Mouse (Mus musculus) common myeloid progenitor, adult 5-6 weeks (primary cell): ENCODE data around the gene Mmgt2. TPM values are rescaled to one million over a fixed set of nuclear protein-coding genes. Genes with fewer than 3 reads are reported as not detected.
"Not testable (repeated sequence)": the region's sequence is repeated elsewhere in the genome, so short reads cannot be mapped to it uniquely, and the experiment has no call there.

ENCODE experiments used
- ATAC-seq: replicated peaks from 2 replicates; pipeline ENCODE4 v1.8.0; 2016; ENCODE audit warnings: low read depth, mild to moderate bottlenecking, moderate TSS enrichment, inconsistent platforms; ENCODE audit not compliant: poor library complexity, severe bottlenecking
- total RNA-seq: library from RNA; stranded (forward); fragments of 200-1000, 187-1606 nt; gene quantifications from 2 replicates; pipeline ENCODE4 v1.2.3, GENCODE M21; 2017

Mmgt2 gene
- total RNA-seq, 1 experiment from 2014 or later = 28.6 TPM

DNA sequence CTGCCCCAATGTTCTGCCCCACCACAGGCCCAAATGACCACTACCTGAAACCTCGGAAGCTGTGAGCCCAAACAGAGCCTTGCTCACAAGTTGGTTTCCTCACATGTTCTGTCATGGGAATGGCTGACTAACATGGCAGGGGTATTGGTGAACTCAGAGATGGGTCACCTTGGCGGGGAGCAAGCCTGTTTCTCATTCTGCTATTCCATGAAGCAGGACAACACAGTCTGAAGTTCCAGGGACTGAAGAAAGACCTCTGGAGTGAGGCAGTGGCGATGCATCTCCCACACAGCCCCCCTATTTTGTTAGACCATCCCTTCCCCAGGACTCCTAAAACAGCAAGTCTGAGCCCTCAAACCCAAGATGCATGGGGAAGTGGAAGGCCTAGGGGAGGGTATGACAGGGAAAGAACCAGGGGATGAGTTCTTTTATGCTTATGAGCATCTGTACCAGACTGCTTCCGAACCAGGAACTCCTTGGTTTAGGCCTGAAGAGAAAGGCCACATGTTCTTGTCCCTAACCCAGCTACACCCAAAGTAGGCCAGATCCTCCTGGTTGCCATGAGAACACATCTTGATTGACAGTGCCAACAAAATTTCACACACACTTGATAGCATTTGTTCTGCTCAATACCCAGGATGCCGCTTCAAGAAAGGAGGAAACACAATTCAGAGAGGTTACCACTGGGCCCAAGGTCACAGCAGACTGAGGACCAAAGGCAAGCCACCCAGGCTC is 3.7 kb upstream of the Mmgt2 start:
- ATAC-seq = no peak

DNA sequence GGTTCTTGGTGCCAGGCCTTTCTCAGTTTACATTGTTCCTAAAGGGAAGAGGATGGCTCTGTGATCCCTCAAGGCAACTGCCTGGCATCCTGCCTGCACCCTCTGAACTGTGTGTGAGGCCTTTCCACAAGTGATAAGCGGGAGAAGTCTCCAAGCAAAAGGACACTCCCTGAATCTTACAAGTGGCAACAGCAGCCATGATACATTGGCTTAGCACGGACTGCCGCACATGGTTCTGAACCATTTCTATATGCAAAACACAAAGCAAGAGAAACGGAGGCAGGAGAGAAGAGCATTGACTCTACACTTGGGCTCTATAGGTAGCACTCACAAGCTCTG is 3.2 kb upstream of the Mmgt2 start:
- no peak for ATAC-seq

DNA sequence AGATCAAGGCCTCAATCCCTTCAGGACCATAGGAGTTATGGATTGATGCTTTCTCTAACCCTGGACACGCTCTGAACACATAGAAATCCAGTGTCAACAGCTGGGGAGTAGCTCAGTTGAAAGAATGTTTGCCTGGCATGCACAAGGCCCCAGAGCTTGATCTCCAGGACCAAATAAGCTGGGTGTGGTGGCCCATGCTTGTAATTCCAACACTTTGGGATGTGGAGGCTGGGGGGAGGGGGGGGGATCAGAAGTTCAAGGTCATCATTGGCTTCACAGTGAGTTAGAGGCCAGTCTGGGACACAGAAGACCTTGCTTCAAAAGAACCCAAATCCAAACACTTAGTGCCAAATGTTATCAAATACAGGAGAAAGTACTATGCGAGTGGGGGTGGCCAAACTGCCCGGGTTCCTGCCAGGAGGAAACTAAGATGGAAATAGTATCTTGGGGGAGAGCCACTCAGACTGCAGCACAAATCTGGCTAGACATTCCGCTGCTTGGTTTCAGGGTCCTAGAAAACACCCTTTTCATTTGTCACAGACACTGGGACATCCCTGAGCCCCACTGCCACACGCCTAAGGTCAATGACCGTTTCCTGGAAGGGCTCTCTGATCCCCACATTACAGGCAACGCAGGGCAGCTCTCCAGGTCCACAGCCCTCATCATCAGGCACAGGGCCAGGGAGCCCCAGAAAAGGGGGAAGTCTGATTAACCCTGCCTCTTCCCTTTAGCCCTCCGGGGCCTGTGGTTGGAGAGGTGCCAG is 2.6 kb upstream of the Mmgt2 start:
- peak; percentile 53 for ATAC-seq

DNA sequence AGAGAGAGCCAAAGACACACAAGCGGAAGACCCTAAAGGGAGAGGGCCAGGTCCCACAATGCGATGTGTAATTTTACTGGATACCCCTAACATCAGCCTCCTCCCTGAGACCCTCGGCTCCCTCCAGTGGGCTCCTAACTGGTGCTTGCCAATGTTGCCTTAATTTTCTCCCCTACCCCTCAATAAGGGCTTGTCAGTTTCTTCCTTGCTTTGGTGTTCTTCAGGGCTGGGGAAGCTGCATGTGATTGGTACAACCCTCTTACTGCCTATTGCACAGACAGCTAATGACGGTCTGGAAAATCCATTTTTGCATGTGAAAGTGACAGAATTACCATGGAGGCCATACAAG is 2.0 kb upstream of the Mmgt2 start:
- peak; percentile 7; the same call in 1 of the 2 replicates for ATAC-seq

- ATAC-seq = no peak
Measured at GRCm38 (mm10) chr11:62646958-62647515, 1.4 kb upstream of the Mmgt2 start.

DNA sequence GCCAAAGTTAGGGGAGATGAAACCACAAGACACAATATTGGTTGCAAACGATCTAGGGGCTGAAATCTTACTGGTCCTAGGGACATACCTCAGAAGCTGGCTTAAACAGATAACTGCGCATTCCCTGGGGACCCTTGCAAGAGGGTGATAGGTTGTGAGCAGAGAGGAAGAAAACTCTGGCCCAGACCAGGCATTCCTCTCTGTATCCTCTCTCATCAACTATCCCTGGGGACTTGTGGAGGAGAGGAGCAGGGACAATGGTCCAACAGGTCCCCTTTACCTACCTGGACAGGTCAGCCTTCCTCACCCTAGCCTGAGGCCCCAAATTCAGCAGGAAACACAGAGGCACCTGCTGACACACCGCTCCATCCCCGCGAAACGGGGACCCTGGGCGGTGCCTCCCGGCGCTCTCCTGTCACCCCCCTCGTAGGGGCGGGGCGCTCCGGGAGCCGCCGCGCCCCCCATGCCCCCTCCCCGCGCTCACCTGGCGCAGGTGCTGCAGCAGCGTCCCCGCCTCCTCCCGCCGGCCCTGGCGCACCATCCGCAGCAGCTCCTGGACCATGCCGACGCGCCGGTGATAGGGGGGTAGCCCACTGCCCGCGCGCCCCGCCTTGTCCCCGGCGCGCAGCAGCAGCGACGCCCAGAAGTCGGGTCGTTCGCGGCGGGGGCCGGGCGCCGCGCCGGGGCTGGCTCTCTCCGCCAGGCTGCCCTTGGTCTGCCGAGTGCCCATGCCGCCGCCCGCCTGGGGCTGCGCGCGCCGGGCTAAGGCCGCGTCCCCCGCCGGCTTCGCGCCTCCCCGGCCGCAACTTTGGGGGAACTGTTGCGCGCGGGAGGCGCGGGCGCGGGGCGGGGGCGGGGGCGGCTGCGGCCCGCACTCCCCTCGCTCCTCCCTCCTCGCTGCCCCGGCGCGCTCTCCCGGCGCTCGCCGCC is 538 bp upstream of the Mmgt2 start, which contains the start of gene Lrrc75a:
Gene Lrrc75a (minus strand): TSS at position 863 of the 930 bp plus-strand sequence.
- ATAC-seq = no peak

DNA sequence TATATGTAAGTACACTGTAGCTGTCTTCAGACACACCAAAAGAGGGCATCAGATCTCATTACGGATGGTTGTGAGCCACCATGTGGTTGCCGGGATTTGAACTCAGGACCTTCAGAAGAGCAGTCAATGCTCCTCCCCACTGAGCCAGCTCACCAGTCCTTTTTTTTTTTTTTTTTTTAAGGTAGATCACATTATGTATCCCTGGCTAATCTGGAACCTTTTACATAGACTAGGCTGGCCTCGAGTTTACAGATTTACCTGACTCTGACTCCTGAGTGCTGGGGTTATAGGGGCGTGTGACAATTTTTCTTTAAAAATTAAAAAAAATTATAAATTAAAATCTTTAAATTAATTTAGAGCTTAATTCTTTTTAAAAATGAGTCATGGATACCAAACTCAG is 1.3 kb downstream of the Mmgt2 start:
- ATAC-seq = not testable (repeated sequence)

DNA sequence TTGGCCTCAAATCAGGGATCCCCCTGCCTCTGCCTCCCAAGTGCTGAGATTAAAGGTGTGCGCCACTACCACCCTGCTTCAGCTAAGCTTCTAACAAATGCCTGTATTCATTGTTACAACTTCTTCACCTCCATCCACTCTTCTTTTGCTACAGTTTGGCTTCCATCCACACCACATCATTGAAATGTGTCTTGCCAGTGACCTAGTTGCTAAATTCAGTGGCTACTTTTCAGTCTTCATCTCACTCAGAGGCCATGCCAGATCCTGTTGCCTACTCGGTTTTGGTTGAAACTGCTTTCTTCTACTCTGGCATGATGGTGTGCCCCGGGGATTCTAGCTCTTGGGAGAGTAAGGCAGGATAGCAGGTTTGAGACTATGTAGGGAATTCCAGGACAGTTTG is 3.1 kb downstream of the Mmgt2 start:
- ATAC-seq = no peak

GRCm38 (mm10) chr11:62652080-62652479 is 3.6 kb downstream of the Mmgt2 start:
- ATAC-seq = no peak

GRCm38 (mm10) chr11:62660885-62661284 is 12.4 kb downstream of the Mmgt2 start:
- ATAC-seq = no peak

- peak; percentile 42; the same call in 1 of the 2 replicates for ATAC-seq
Measured at GRCm38 (mm10) chr11:62664250-62664649, 15.8 kb downstream of the Mmgt2 start.

- no peak for ATAC-seq
Measured at GRCm38 (mm10) chr11:62668986-62669385, 20.5 kb downstream of the Mmgt2 start.

DNA sequence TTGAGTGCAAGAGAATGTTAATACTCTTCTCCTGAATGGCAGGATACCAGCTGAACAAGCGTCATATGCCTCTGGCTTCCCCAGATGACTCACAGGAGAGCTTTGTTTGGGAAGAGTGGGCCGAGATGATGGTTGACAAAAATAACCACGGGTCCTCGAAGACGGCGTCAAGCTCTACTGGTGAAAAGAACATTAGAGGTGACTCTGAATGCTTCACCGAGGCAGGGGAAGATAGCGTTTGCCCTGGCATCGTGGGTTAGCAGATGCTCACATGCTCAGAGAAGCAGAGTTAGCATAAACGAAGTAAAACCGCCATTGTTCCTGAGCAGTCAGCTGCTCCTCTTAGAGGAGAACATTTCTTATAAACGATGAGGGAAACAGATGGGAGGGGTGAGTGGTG is 21.0 kb downstream of the Mmgt2 start:
- no peak for ATAC-seq

- no peak for ATAC-seq
Measured at GRCm38 (mm10) chr11:62670006-62670405, 21.5 kb downstream of the Mmgt2 start.

DNA sequence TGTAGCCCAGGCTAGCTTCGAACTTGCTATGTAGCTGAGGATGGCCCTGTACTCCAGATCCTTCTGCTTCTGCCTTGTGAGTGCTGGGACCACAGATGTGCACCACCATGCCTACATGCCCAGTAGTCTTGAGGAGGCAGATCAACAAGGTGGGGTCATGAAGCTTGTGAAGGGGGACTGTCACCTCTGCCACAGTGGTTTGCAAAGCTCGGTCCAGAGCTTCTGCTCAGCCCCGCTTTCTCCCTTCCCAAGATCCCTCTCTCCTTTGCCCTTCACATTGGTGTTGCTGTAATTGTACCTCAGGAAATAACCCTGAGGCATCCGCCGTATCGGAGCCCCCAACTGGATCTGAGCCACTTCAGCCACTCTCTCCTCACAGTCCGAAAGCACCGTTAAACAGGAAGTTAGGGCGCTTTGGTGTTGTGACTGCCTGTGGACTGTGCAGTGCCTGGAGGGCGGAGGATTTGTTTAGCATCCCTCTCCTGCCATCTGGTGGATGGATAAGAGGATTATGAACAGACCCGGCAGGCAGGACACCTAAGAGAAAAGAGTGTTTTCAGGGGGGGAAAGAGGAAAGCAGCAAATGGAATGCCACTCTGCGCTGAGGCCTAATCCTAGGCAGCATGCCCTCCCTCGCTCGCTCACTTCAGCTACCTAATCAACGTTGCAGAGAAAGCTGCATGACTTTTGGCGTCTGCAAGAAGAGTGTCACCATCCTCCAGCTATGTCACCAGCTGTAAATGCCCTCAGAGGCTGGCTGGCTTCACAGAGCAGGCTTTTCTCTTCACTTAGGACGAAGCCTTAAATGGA is 27.2 kb downstream of the Mmgt2 start:
- ATAC-seq = peak; percentile 99

- no peak for ATAC-seq
Measured at GRCm38 (mm10) chr11:62676290-62676596, 27.8 kb downstream of the Mmgt2 start.

- ATAC-seq = no peak
Measured at GRCm38 (mm10) chr11:62678778-62679354, 30.4 kb downstream of the Mmgt2 start.

DNA sequence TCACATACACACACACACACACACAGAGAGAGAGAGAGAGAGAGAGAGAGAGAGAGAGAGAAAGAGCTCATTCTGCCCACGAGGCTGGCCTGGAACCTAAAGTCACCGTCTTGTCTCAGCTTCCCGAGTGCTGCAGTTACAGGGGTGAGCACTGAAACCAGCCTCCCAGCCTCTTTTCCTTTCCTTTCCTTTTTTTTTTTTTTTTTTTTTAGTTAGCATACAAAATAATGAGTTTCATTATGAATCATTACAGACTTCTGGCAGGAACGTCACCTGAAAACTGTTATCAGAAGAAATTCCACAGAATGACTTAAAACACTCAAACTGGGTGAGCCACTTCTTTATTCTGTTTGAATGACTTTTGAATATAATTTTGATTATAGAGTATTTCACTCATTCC is 31.5 kb downstream of the Mmgt2 start:
- ATAC-seq = no peak

GRCm38 (mm10) chr11:62691592-62691991 is 43.1 kb downstream of the Mmgt2 start:
- ATAC-seq = no peak
